Mouse (Mus musculus) heart, postnatal 0 days (tissue): Measurements from ENCODE around the gene P2rx7.

Experiments
- CTCF ChIP-seq: IDR thresholded peaks from 2 replicates; pipeline ENCODE4 v1.5.1; 2016; ENCODE audit warnings: antibody characterized with exemption, control low read depth, low read depth
- EP300 ChIP-seq: IDR thresholded peaks from 2 replicates; pipeline ENCODE4 v1.6.1; 2016; ENCODE audit warnings: antibody characterized with exemption, low read depth

GRCm38 (mm10) chr5:122706917-122707275 lies 63.2 kb downstream of the P2rx7 start:
- TF ChIP-seq CTCF, result no peak
- no peak for TF ChIP-seq EP300
